Mouse (Mus musculus): ENCODE measurements at regions not wholly inside any gene's neighbourhood (a gene's known extent, or its start where the extent isn't known, plus 50 kb on each side); places are given as distances from the start of the nearest gene placed in this dataset.

DNA sequence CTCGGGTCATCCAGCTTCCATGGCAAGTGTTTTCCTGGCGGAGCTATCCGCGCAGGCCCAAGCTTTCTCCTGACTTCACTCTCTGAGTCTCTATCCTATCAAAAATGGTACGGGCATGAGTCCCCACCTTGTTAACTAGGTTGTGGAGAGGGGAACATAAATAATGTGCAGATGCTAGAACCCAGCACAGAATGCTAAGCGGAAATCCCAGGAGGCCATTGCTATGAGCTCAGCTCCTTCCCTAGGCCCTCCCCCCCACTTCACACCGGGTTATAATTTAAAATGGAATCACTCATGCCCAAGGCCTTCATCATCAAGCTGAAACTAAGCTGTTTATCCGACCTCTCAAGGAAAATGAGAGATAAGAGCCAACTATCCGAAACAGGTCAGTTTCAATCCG, 60.4 kb upstream of the Cd83 start:
- DNase-seq (ENCODE audit: low read depth, low spot score) = no peak

DNA sequence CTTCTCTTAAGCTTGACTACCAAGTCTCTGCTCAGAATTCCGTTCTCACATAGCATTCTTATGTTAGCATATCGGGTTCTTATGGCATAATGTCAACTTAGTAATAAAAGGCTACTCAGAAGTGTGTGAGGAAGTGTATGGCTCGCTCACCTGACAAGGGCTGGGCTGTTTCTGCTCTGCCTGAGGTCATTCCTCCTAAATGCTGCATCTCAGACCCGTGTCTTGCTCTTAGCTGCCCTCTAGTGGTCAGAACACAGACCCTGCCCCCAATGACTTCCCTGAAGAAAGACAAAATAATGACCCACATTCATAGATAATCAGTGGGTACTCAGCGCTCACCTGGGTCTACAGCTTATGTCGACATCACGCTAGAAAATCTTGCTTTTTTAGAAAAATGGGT, 58.9 kb upstream of the Cd83 start:
- peak; percentile 92 for DNase-seq (ENCODE audit: low read depth, low spot score)

DNA sequence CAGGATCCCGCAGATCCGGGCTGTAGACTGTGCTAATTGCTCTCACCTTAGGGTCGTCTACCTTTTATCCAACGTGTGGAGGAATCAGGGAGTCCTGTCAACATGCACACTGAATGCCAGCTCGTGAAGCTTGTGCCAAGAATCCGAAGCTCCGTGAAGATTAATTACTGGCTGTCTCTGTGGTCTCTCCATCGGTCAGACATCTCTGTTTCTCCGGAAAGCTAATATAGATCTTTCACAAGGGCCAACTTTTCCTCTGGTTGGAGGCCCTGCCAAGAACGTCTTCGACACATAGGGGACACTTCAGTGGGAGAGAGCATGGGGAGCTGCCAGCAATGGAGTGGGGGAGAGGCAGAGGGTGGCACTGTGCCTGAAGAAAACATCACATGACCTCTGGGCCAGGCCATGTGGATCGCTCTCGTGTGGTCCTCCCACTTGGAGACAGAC, 57.7 kb upstream of the Cd83 start:
- DNase-seq (ENCODE audit: low read depth, low spot score) = peak; percentile 52

DNA sequence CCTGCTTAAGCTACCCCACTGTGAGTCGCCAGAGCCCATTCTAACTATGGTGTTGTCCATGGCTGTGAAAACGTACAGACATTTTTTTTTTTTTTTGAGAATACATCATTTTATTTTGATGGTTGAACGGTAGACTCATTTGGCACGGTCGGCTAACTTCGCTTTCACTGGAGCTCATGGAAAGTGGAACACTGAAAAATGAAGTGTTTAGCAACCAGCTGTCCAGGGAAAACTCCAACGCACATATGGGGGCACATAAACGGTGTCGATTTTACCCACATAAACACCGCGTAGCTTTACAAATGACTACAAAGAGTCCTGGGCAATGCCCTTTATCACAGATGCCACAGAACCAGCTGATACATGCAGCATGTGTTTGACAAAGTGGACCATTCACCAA, 55.0 kb upstream of the Cd83 start:
- peak; percentile 55 for DNase-seq (ENCODE audit: low read depth, low spot score)

DNA sequence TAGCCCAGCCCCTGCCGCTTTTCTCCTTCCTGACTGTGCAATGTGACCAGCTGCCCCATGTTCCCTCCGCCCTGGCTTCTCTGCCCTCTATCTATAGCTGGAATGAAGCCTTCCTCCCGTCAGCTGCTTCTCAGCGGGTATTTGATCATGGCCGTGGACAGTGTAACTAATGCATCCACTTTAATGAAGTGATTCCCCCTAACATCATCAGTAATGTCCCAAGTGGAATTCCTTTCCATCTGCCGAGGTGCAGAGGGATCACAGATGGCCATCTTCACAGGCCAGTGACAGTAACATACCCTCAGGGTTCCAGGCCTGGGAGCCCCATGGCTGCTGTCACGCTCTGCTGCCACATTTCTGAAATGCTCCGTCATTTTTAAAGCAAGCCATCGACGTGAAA, 51.5 kb upstream of the Cd83 start:
- peak; percentile 93 for DNase-seq (ENCODE audit: low read depth, low spot score)

DNA sequence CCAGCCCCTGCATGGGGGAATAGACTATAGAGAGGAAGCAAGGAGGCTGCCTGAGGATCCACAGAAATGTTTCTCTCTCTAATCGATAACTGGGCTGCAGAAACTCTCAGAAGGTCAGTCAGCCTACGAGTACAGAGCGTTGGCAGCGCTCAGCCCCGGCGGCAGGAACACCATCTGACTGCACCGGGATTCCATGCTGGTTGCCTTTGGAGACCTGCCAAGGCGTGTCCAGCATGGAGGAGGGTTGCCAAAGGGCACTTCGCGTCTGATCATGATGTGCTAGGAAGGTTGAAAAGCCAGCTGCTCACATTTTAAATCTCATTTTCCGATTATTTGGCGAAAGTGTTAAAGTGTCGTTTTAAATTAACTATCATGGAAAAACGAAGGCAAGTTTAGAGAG, 49.9 kb upstream of the Cd83 start:
- DNase-seq (ENCODE audit: low read depth, low spot score) = peak; percentile 94
